Mouse (Mus musculus): ENCODE results near the gene Olfr519. TPM values are rescaled to one million over a fixed set of nuclear protein-coding genes. Genes with fewer than 3 reads are reported as not detected.

Gene Olfr519
- total and polyA plus RNA-seq, 3 experiments = not detected

GRCm38 (mm10) chr7:108941466-108941865 is 47.2 kb upstream of the Olfr519 start:
- in situ Hi-C loops (cut with MboI; ENCODE audit: low pct_ligation_motif_present, low pct_unique_long_range_greater_than_20kb, low sequenced_read_pairs) (no loop called here), dilution Hi-C loops (cut with MboI; ENCODE audit: extremely low pct_ligation_motif_present, extremely low pct_unique_long_range_greater_than_20kb, low sequenced_read_pairs) (no loop called here)
- TF ChIP-seq BHLHE40 (IDR thresholded peaks at IDR 0.05; ENCODE audit: low read depth, low read length) (no peak), USF1 (IDR thresholded peaks at IDR 0.05; ENCODE audit: low read depth, low read length) (no peak), POLR2AphosphoS2 (IDR thresholded peaks at IDR 0.05; ENCODE audit: low read depth, low read length) (no peak), MYC (IDR thresholded peaks at IDR 0.05; ENCODE audit: low read depth, low read length) (no peak), SIN3A (IDR thresholded peaks at IDR 0.05; ENCODE audit: low read length) (no peak), ETS1 (conservative IDR thresholded peaks at IDR 0.05; ENCODE audit: low read depth, low read length) (no peak), KAT2A (IDR thresholded peaks at IDR 0.05; ENCODE audit: insufficient replicate concordance, low read length) (no peak), PAX5 (IDR thresholded peaks at IDR 0.05; ENCODE audit: low read length) (no peak)
- Histone ChIP-seq H3K27me3 (replicated peaks) (no peaks in the 10 kb centered on the region), H3K9me3 (replicated peaks; ENCODE audit: low read length) (no peaks in the 10 kb centered on the region), H3K4me3 (replicated peaks in 1 of 3; ENCODE audit: low read depth in 2 of 3, low read length in 2 of 3, poor library complexity in 1 of 3) (no peak overlapping the region), H3K27ac (ENCODE audit: insufficient read depth, low read depth) (no peak overlapping the region), H3K4me1 (ENCODE audit: control insufficient read depth in 1 of 2, insufficient read depth in 2 of 2) (peaks cover 0 to 13% of the 10 kb centered on the region in 2 experiments; a peak in 2 of 4 replicates), H3K36me3 (replicated peaks in 1 of 2; ENCODE audit: control insufficient read depth in 1 of 2, insufficient read depth in 1 of 2, low read length in 1 of 2) (peaks cover 66 to 97% of the 10 kb centered on the region in 2 experiments), H3K9ac (ENCODE audit: insufficient read depth, low read depth) (no peak overlapping the region), H3K4me2 (ENCODE audit: insufficient read depth, low read depth, poor library complexity, severe bottlenecking) (no peak overlapping the region), H3K79me2 (replicated peaks; ENCODE audit: control insufficient read depth, extremely low read depth, insufficient read depth, poor library complexity, severe bottlenecking) (peaks cover 4% of the 10 kb centered on the region)
- no peak for DNase-seq (ENCODE audit: extremely low read depth)

DNA sequence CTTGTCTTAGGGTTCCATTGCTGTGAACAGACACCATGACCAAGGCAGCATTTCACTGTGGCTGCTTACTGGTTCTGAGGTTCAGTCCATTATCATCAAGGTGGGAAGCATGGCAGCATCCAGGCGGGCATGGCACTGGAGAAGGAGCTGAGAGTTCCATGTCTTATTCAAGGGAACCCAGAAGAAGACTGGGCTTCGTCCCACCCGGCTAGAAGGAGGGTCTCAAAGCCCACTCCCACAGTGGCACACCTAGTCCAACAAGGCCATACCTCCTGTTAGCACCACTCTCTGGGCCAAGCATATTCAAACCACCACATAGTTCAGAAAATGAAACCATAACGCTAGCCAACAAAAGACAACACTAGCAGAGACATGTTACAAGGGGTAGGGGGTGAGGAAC is 42.4 kb upstream of the Olfr519 start:
- H3K9ac ChIP-seq (ENCODE audit: insufficient read depth, low read depth) = no peak overlapping the region
- H3K9me3 ChIP-seq (replicated peaks; ENCODE audit: low read length) = no peaks in the 10 kb centered on the region
- peaks cover 3 to 27% of the 10 kb centered on the region in 2 experiments; a peak in 3 of 4 replicates for H3K4me1 ChIP-seq (ENCODE audit: control insufficient read depth in 1 of 2, insufficient read depth in 2 of 2)
- H3K36me3 ChIP-seq (replicated peaks in 1 of 2; ENCODE audit: control insufficient read depth in 1 of 2, insufficient read depth in 1 of 2, low read length in 1 of 2) = peaks cover 49 to 62% of the 10 kb centered on the region in 2 experiments
- no peak for TF ChIP-seq MEF2A (IDR thresholded peaks at IDR 0.05; ENCODE audit: borderline replicate concordance, low read depth, low read length)
- no peak for TF ChIP-seq HCFC1 (IDR thresholded peaks at IDR 0.05; ENCODE audit: low read depth, low read length)
- TF ChIP-seq IRF4 (IDR thresholded peaks at IDR 0.05; ENCODE audit: low read depth, low read length) = no peak
- no peak for TF ChIP-seq ZKSCAN1 (IDR thresholded peaks at IDR 0.05; ENCODE audit: borderline replicate concordance, low read depth, low read length)
- no peak for TF ChIP-seq ZNF384 (IDR thresholded peaks at IDR 0.05; ENCODE audit: low read depth, low read length)
- no peak for TF ChIP-seq MYC (IDR thresholded peaks at IDR 0.05; ENCODE audit: low read depth, low read length)
- no peak for TF ChIP-seq MAFK (IDR thresholded peaks at IDR 0.05; ENCODE audit: insufficient replicate concordance, low read length)
- no peak for TF ChIP-seq POLR2AphosphoS2 (IDR thresholded peaks at IDR 0.05; ENCODE audit: low read depth, low read length)
- TF ChIP-seq USF1 (IDR thresholded peaks at IDR 0.05; ENCODE audit: low read depth, low read length) = no peak
- no peak for TF ChIP-seq SMC3 (IDR thresholded peaks at IDR 0.05; ENCODE audit: low read depth, low read length)
- DNase-seq (ENCODE audit: extremely low read depth) = no peak
- peaks cover 25% of the 10 kb centered on the region for H3K79me2 ChIP-seq (replicated peaks; ENCODE audit: control insufficient read depth, extremely low read depth, insufficient read depth, poor library complexity, severe bottlenecking)
- H3K4me2 ChIP-seq (ENCODE audit: insufficient read depth, low read depth, poor library complexity, severe bottlenecking) = no peak overlapping the region
- no peaks in the 10 kb centered on the region for H3K27me3 ChIP-seq (replicated peaks)
- in situ Hi-C loops (cut with MboI; ENCODE audit: low pct_ligation_motif_present, low pct_unique_long_range_greater_than_20kb, low sequenced_read_pairs) (loop anchor here (10.0 kb wide), 1 partner anchor 122 kb away; no protein-coding TSS in a partner anchor), dilution Hi-C loops (cut with MboI; ENCODE audit: extremely low pct_ligation_motif_present, extremely low pct_unique_long_range_greater_than_20kb, low sequenced_read_pairs) (no loop called here)
- no peak overlapping the region for H3K4me3 ChIP-seq (replicated peaks in 1 of 3; ENCODE audit: low read depth in 2 of 3, low read length in 2 of 3, poor library complexity in 1 of 3)
- H3K27ac ChIP-seq (ENCODE audit: insufficient read depth, low read depth) = no peak overlapping the region

Measured in CH12.LX (cell line).